Mouse (Mus musculus) kidney, adult 10 weeks (tissue): ENCODE results near the gene Gm12888. TPM values are rescaled to one million over a fixed set of nuclear protein-coding genes. Genes with fewer than 3 reads are reported as not detected.

Experiments
- polyA plus RNA-seq: library from polyadenylated mRNA; stranded (reverse); fragments of 350-450 nt; fragmentation: Illumina TruSeq; extraction: RNeasy Lipid Tissue Mini Kit (QIAGEN cat#74804); gene quantifications from one replicate; pipeline ENCODE4 v1.2.3, GENCODE M21; 2014; ENCODE audit warnings: low read depth, low replicate concordance

Gm12888 gene
- polyA plus RNA-seq: not detected

DNA sequence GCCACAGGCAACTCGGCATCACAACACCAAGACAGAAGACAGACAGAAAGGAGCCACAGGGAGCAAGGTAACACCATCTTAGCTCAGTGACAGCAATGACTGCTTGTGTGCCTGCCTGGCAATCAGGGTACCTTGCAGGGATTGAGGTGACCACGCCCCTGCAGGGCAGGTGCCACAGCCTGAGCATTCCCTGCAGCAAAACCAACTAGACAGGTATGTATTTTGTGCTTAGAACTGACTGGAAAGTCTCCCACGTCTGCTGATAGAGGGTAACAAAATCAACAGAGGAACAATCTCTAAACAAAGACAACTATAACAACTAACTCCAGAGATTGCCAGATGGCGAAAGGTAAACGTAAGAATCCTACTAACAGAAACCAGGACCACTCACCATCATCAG is at the start of gene Gm12888:
Gm12888 (minus strand) TSS at position 101 of the 400 bp plus-strand sequence.

Other genes with a start within 250 kb of the Gm12888 start
- gene Zmpste24, start 226.7 kb downstream of the Gm12888 start, polyA plus RNA-seq: 215 TPM
- not detected for gene Tmco2, start 215.7 kb downstream of the Gm12888 start, polyA plus RNA-seq
- gene Rlf, start 109.8 kb downstream of the Gm12888 start, polyA plus RNA-seq: 22.2 TPM
- not detected for gene Gm12886, start 98.2 kb upstream of the Gm12888 start, polyA plus RNA-seq